Mouse (Mus musculus): ENCODE measurements around the gene Zcchc24. TPM values are rescaled to one million over a fixed set of nuclear protein-coding genes. Genes with fewer than 3 reads are reported as not detected.

The Zcchc24 gene
- polyA plus RNA-seq (2017; shearing (Covaris generic)) = 0.65 TPM

GRCm38 (mm10) chr14:25768915-25769625, at the start of gene Zcchc24:
TSS of gene Zcchc24 (minus strand) at chr14:25769039.

GRCm38 (mm10) chr14:25693888-25694568, 74.8 kb downstream of the Zcchc24 start, which contains the start of gene Ppif:
TSS of gene Ppif (plus strand) at chr14:25694154.

Other genes with a start within 250 kb of the Zcchc24 start
- gene Ppif, start 74.9 kb downstream of the Zcchc24 start, polyA plus RNA-seq (2017; shearing (Covaris generic)) = 32.6 TPM
- 49.0 TPM for gene Anxa11, start 73.1 kb upstream of the Zcchc24 start, polyA plus RNA-seq (2017; shearing (Covaris generic))
- not detected for gene Plac9a, start 134.1 kb upstream of the Zcchc24 start, polyA plus RNA-seq (2017; shearing (Covaris generic))
- gene Tmem254a, start 158.6 kb upstream of the Zcchc24 start, polyA plus RNA-seq (2017; shearing (Covaris generic)) = 0.96 TPM
- not detected for gene Cphx1, start 169.3 kb upstream of the Zcchc24 start, polyA plus RNA-seq (2017; shearing (Covaris generic))
- gene Duxbl1, start 209.5 kb upstream of the Zcchc24 start, polyA plus RNA-seq (2017; shearing (Covaris generic)) = not detected

Data from effector memory CD4-positive, alpha-beta T cell, adult 5 months (primary cell).